Mouse (Mus musculus) heart, postnatal 0 days (tissue): ENCODE results near the gene Sh3bgrl2. TPM values are rescaled to one million over a fixed set of nuclear protein-coding genes. Genes with fewer than 3 reads are reported as not detected.

Experiments
- ATAC-seq: fragments of 200-750 bp; cut with Nextera tagmentation; 2 replicates; pipeline ENCODE4 v1.8.0; 2017; ENCODE audit warnings: low read depth, moderate number of reproducible peaks, moderate library complexity; ENCODE audit not compliant: insufficient read depth
- DNase-seq: peaks from one replicate; pipeline ENCODE4 v3.0.0-alpha.2; 2016; ENCODE audit warnings: low spot score
- H3K27ac ChIP-seq: fragments of 300-500 bp; sonication (generic); 2 replicates; pipeline ENCODE4 v1.5.1; 2014; ENCODE audit warnings: low read depth, mild to moderate bottlenecking
- H3K27me3 ChIP-seq: fragments of 300-500 bp; sonication (generic); 2 replicates; pipeline ENCODE4 v1.6.1; 2014; ENCODE audit warnings: low read length, mixed read lengths; ENCODE audit not compliant: control insufficient read depth, insufficient read depth
- H3K36me3 ChIP-seq: fragments of 300-500 bp; sonication (generic); replicated peaks from 2 replicates; pipeline ENCODE4 v1.6.1; 2014; ENCODE audit warnings: low read length, mixed read lengths; ENCODE audit not compliant: control insufficient read depth, insufficient read depth
- H3K4me1 ChIP-seq: fragments of 300-500 bp; sonication (generic); 2 replicates; pipeline ENCODE4 v1.6.1; 2014; ENCODE audit warnings: antibody characterized with exemption; ENCODE audit not compliant: control insufficient read depth, insufficient read depth
- H3K4me2 ChIP-seq: fragments of 300-500 bp; sonication (generic); 2 replicates; pipeline ENCODE4 v1.6.1; 2014; ENCODE audit warnings: low read depth, mild to moderate bottlenecking, low read length, moderate library complexity
- H3K4me3 ChIP-seq: fragments of 300-500 bp; sonication (generic); 2 replicates; pipeline ENCODE4 v1.5.1; 2014; ENCODE audit warnings: low read depth, low read length
- H3K9ac ChIP-seq: fragments of 300-500 bp; sonication (generic); replicated peaks from 2 replicates; pipeline ENCODE4 v1.6.1; 2014; ENCODE audit warnings: low read depth, low read length, mixed read lengths
- H3K9me3 ChIP-seq: fragments of 300-500 bp; sonication (generic); replicated peaks from 2 replicates; pipeline ENCODE4 v1.6.1; 2016; ENCODE audit warnings: low read length; ENCODE audit not compliant: control insufficient read depth
- CTCF ChIP-seq: IDR thresholded peaks from 2 replicates; pipeline ENCODE4 v1.5.1; 2016; ENCODE audit warnings: antibody characterized with exemption, control low read depth, low read depth
- EP300 ChIP-seq: IDR thresholded peaks from 2 replicates; pipeline ENCODE4 v1.6.1; 2016; ENCODE audit warnings: antibody characterized with exemption, low read depth
- WGBS: fragments of 180-500 bp; shearing (Covaris S2); extraction: QIAGEN DNeasy Blood & Tissue Kit; methylation state at CpG from one replicate; pipeline ENCODE4 v1.1.7; 2014; 5-methylcytosine and 5-hydroxymethylcytosine counted together
- polyA plus RNA-seq: library from polyadenylated mRNA; unstranded; fragments of >200 nt; fragmentation: Nextera tagmentation; extraction: Ambion mirVana; gene quantifications from 2 replicates; pipeline ENCODE4 v1.2.1, GENCODE M21; 2015
- total RNA-seq: library from RNA; depleted of rRNA; stranded (reverse); fragments of >200 nt; gene quantifications from 2 replicates; pipeline ENCODE4 v1.2.3, GENCODE M21; 2014; ENCODE audit warnings: low replicate concordance

The Sh3bgrl2 gene
- total and polyA plus RNA-seq, 2 experiments from 2014 or later: 3.8 to 5.7 TPM

- DNase-seq (no peak), ATAC-seq (no peak)
- Histone ChIP-seq H3K36me3 (no peaks in the 10 kb centered on the region), H3K27ac (no peak overlapping the region), H3K4me1 (peaks cover 21% of the 10 kb centered on the region), H3K9ac (no peak overlapping the region), H3K4me3 (no peak overlapping the region), H3K4me2 (no peak overlapping the region), H3K9me3 (no peaks in the 10 kb centered on the region), H3K27me3 (no peaks in the 10 kb centered on the region)
- TF ChIP-seq EP300: no peak
- 51% methylated on average over 3 of the region's 3 CpGs for WGBS
These were observed 20.8 kb downstream of the Sh3bgrl2 start for GRCm38 (mm10) chr9:83568937-83569336.

- Histone ChIP-seq H3K36me3 (no peaks in the 10 kb centered on the region), H3K9me3 (no peaks in the 10 kb centered on the region), H3K4me2 (no peak overlapping the region), H3K9ac (no peak overlapping the region), H3K27me3 (no peaks in the 10 kb centered on the region), H3K27ac (no peak overlapping the region), H3K4me1 (peaks cover 13% of the 10 kb centered on the region; the same call in 1 of the 2 replicates), H3K4me3 (no peak overlapping the region)
- ATAC-seq (no peak), DNase-seq (no peak)
- TF ChIP-seq CTCF (no peak), EP300 (no peak)
- WGBS: 62% methylated on average over 7 of the region's 7 CpGs
These were observed 21.8 kb downstream of the Sh3bgrl2 start for GRCm38 (mm10) chr9:83569898-83570297.

GRCm38 (mm10) chr9:83571315-83571714 lies 23.2 kb downstream of the Sh3bgrl2 start:
- Histone ChIP-seq H3K4me3 (no peak overlapping the region), H3K9ac (no peak overlapping the region), H3K9me3 (no peaks in the 10 kb centered on the region), H3K27me3 (no peaks in the 10 kb centered on the region), H3K36me3 (no peaks in the 10 kb centered on the region), H3K27ac (no peak overlapping the region), H3K4me2 (no peak overlapping the region), H3K4me1 (peaks cover 12% of the 10 kb centered on the region)
- DNase-seq: no peak
- ATAC-seq: no peak
- no peak for TF ChIP-seq CTCF
- TF ChIP-seq EP300: no peak
- 83% methylated on average over 3 of the region's 3 CpGs for WGBS

GRCm38 (mm10) chr9:83572326-83572725 lies 24.2 kb downstream of the Sh3bgrl2 start:
- Histone ChIP-seq H3K27ac (no peak overlapping the region), H3K4me3 (no peak overlapping the region), H3K27me3 (no peaks in the 10 kb centered on the region), H3K9me3 (no peaks in the 10 kb centered on the region), H3K9ac (no peak overlapping the region), H3K4me2 (no peak overlapping the region), H3K36me3 (no peaks in the 10 kb centered on the region), H3K4me1 (peaks cover 5% of the 10 kb centered on the region; the same call in 1 of the 2 replicates)
- WGBS: 62% methylated on average over 2 of the region's 2 CpGs
- DNase-seq (no peak), ATAC-seq (no peak)
- TF ChIP-seq EP300 (no peak), CTCF (no peak)

GRCm38 (mm10) chr9:83572870-83573269 lies 24.7 kb downstream of the Sh3bgrl2 start:
- Histone ChIP-seq H3K9ac (no peak overlapping the region), H3K36me3 (no peaks in the 10 kb centered on the region), H3K27me3 (no peaks in the 10 kb centered on the region), H3K27ac (peak overlapping the region; percentile 40), H3K9me3 (no peaks in the 10 kb centered on the region), H3K4me1 (peaks cover 5% of the 10 kb centered on the region; the same call in 1 of the 2 replicates), H3K4me2 (no peak overlapping the region), H3K4me3 (no peak overlapping the region)
- no peak for ATAC-seq
- 52% methylated on average over 2 of the region's 2 CpGs for WGBS
- TF ChIP-seq CTCF (no peak), EP300 (no peak)
- DNase-seq: no peak

- Histone ChIP-seq H3K9ac (no peak overlapping the region), H3K4me3 (no peak overlapping the region), H3K4me1 (peaks cover 5% of the 10 kb centered on the region; the same call in 1 of the 2 replicates), H3K27me3 (no peaks in the 10 kb centered on the region), H3K9me3 (no peaks in the 10 kb centered on the region), H3K36me3 (no peaks in the 10 kb centered on the region), H3K4me2 (no peak overlapping the region), H3K27ac (peak overlapping the region; percentile 40; the same call in 1 of the 2 replicates)
- ATAC-seq (peak; percentile 44; the same call in 1 of the 2 replicates), DNase-seq (no peak)
- TF ChIP-seq EP300: no peak
- TF ChIP-seq CTCF: no peak
- 59% methylated on average over 2 of the region's 2 CpGs for WGBS
These were observed 25.5 kb downstream of the Sh3bgrl2 start for GRCm38 (mm10) chr9:83573588-83573987.
